Mouse (Mus musculus) intestine, embryonic 14.5 days (tissue): ENCODE data around the gene Fmo2. TPM values are rescaled to one million over a fixed set of nuclear protein-coding genes. Genes with fewer than 3 reads are reported as not detected.

Experiments
- ATAC-seq: fragments of 200-750 bp; cut with Nextera tagmentation; replicated peaks from 2 replicates; pipeline ENCODE4 v1.8.0; 2017; ENCODE audit warnings: low read depth, moderate number of reproducible peaks, moderate TSS enrichment, moderate library complexity; ENCODE audit not compliant: low FRiP score, low TSS enrichment
- DNase-seq: peaks from one replicate; pipeline ENCODE4 v3.0.0-alpha.2; 2018; ENCODE audit warnings: low spot score
- H3K27ac ChIP-seq: fragments of 300-500 bp; sonication (generic); 2 replicates; pipeline ENCODE4 v1.5.1; 2014; ENCODE audit warnings: low read depth, mild to moderate bottlenecking, control low read depth
- H3K27me3 ChIP-seq: fragments of 300-500 bp; sonication (generic); replicated peaks from 2 replicates; pipeline ENCODE4 v1.6.1; 2014; ENCODE audit warnings: low read length, control low read depth; ENCODE audit not compliant: control insufficient read depth, insufficient read depth
- H3K36me3 ChIP-seq: fragments of 300-500 bp; sonication (generic); 2 replicates; pipeline ENCODE4 v1.6.1; 2014; ENCODE audit warnings: low read length, control low read depth; ENCODE audit not compliant: control insufficient read depth, insufficient read depth
- H3K4me1 ChIP-seq: fragments of 300-500 bp; sonication (generic); replicated peaks from 2 replicates; pipeline ENCODE4 v1.6.1; 2014; ENCODE audit warnings: low read length, control low read depth, mixed read lengths; ENCODE audit not compliant: control insufficient read depth, insufficient read depth
- H3K4me2 ChIP-seq: fragments of 300-500 bp; sonication (generic); 2 replicates; pipeline ENCODE4 v1.6.1; 2014; ENCODE audit warnings: low read length
- H3K4me3 ChIP-seq: fragments of 300-500 bp; sonication (generic); 2 replicates; pipeline ENCODE4 v1.5.1; 2014; ENCODE audit warnings: low read depth, low read length, control low read depth, mixed read lengths
- H3K9ac ChIP-seq: fragments of 300-500 bp; sonication (generic); 2 replicates; pipeline ENCODE4 v1.6.1; 2014; ENCODE audit warnings: mild to moderate bottlenecking, low read length
- H3K9me3 ChIP-seq: fragments of 300-500 bp; sonication (generic); 2 replicates; pipeline ENCODE4 v1.6.1; 2016; ENCODE audit warnings: low read length, control low read depth; ENCODE audit not compliant: control insufficient read depth
- WGBS: fragments of 180-500 bp; shearing (Covaris S2); extraction: QIAGEN DNeasy Blood & Tissue Kit; methylation state at CpG from one replicate; pipeline ENCODE4 v1.1.7; 2014; 5-methylcytosine and 5-hydroxymethylcytosine counted together
- polyA plus RNA-seq: library from polyadenylated mRNA; unstranded; fragments of >200 nt; fragmentation: Nextera tagmentation; extraction: Ambion mirVana; gene quantifications from 2 replicates; pipeline ENCODE4 v1.2.1, GENCODE M21; 2014

Fmo2 gene
- polyA plus RNA-seq, 1 experiment from 2014 or later: 1.5 TPM

DNA sequence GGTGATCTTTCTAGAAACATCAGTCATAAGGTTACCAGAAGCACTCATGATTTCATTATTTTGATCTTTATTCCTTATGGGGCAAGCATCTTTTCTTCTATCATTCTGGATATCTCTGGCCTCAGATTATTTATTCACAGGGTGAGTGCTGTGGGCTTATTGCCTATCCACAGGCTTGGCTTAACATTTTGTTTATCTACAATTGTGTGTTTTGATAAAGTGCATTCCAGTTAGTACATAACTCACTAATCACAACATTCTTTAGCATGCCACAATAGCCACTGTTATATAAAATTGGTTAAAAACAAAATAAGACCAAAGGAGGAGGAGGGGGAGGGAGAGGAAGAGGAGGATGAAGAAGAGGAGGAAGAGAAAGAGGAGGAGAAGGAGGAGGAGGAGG lies 13.6 kb upstream of the Fmo2 start:
- ATAC-seq (no peak), DNase-seq (no peak)
- no peak overlapping the region for H3K4me3 ChIP-seq
- H3K4me1 ChIP-seq: no peaks in the 10 kb centered on the region
- no peaks in the 10 kb centered on the region for H3K27me3 ChIP-seq
- H3K27ac ChIP-seq: no peak overlapping the region
- no peaks in the 10 kb centered on the region for H3K36me3 ChIP-seq
- H3K9me3 ChIP-seq: no peaks in the 10 kb centered on the region
- H3K4me2 ChIP-seq: no peak overlapping the region
- no peak overlapping the region for H3K9ac ChIP-seq

DNA sequence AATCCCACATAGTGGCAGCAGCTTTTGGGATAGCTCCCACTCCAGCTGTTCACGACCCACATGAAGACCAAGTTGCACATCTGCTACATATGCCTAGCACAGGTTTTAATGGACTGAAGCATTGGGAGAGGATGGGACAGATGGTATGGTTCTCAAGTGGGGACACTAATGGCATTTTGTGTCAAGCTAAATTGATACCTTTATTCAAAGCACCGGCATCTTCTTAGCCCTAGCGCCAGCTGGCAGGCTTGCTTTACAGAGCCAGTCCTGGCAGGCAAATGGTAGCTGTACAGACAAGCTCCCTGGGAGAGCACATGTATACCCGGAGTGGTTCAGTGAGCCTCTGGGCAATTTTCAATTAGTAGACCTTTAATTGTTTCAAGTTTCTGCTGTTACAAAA lies 3.4 kb upstream of the Fmo2 start:
- ATAC-seq: no peak
- no peaks in the 10 kb centered on the region for H3K9me3 ChIP-seq

DNA sequence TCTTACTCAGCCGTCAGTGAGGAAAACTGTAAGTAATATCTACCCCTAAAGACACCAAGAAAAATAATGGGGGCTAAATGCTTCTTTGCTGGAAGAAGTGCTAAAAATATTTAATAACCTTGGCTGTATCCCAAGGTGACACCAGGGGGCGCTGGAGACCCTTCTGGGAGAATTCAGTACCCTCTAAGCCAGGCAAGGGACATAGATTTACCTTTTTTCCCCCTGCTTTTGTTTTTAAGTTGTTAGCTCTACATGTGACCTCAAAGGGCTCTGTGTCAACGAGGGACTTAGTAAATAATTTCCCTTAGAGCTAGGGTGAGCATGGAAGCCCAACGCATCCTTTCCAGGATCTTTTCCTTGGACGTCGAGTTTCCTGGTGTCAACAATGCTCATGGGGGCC lies 2.6 kb downstream of the Fmo2 start:
- DNase-seq: peak; percentile 87
- no peak for ATAC-seq
- H3K4me3 ChIP-seq: no peak overlapping the region
- H3K36me3 ChIP-seq: no peaks in the 10 kb centered on the region
- WGBS: 43% methylated on average over 6 of the region's 6 CpGs
- 0 out of 2 replicates have a peak, but pooled peaks cover 7% of the 10 kb centered on the region for H3K4me1 ChIP-seq
- H3K9ac ChIP-seq: no peak overlapping the region
- H3K27ac ChIP-seq: no peak overlapping the region
- H3K27me3 ChIP-seq: no peaks in the 10 kb centered on the region
- no peaks in the 10 kb centered on the region for H3K9me3 ChIP-seq
- no peak overlapping the region for H3K4me2 ChIP-seq

More for the DNA sequence above, 3.4 kb upstream of the Fmo2 start:
- 81% methylated on average over 4 of the region's 4 CpGs for WGBS
- Histone ChIP-seq H3K4me2 (no peak overlapping the region), H3K27ac (no peak overlapping the region), H3K9ac (no peak overlapping the region), H3K4me1 (no peaks in the 10 kb centered on the region), H3K4me3 (no peak overlapping the region), H3K27me3 (no peaks in the 10 kb centered on the region), H3K36me3 (no peaks in the 10 kb centered on the region)
- DNase-seq: no peak

DNA sequence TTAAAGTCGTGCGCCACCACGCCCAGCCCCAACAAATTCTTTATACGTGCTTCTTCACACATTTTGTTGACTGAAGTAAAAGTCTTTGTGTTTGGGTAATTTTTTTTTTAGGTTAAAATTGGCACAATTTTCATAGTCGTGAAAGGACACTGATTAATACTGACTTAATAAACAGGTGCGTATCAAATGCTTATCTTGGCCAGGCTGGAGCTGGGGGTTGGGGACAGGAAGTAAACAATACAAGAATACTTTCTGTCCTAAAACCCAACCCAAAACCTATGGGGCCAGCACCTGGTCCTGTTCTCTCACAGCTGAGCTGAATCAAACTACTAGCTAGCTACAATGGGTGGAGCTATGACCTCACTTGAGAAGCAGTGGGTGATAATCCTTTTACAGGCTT lies 5.5 kb downstream of the Fmo2 start:
- Histone ChIP-seq H3K36me3 (no peaks in the 10 kb centered on the region), H3K4me3 (no peak overlapping the region), H3K9me3 (no peaks in the 10 kb centered on the region), H3K27me3 (no peaks in the 10 kb centered on the region), H3K9ac (no peak overlapping the region), H3K27ac (no peak overlapping the region), H3K4me1 (0 out of 2 replicates have a peak, but pooled peaks cover 7% of the 10 kb centered on the region), H3K4me2 (no peak overlapping the region)
- ATAC-seq: no peak
- no peak for DNase-seq
- 86% methylated on average over 6 of the region's 6 CpGs for WGBS

DNA sequence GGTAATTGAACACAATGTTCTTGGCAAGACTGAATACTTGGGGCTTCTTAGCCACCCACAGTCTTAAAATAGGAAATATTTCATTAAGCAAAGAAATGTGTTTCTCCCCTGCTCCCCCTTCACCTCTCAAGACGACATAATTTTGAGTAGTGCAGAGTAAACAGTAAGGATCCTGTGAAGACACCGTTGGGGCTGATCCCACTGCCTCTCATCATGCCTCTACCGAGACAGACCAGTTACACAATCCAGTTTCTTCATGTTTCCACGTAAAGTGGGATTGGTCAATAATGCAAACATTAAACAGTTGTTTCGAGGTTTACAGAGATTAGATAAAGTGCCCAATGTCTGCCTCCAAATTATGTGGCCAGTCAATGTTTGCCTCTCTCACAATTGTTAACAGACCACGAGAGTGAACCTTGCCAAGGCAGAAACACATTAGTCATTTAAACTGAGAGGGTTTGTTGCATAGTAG lies 6.5 kb downstream of the Fmo2 start:
- Histone ChIP-seq H3K4me1 (0 out of 2 replicates have a peak, but pooled peaks cover 7% of the 10 kb centered on the region), H3K4me3 (no peak overlapping the region), H3K4me2 (no peak overlapping the region), H3K27me3 (no peaks in the 10 kb centered on the region), H3K27ac (no peak overlapping the region), H3K36me3 (no peaks in the 10 kb centered on the region), H3K9me3 (no peaks in the 10 kb centered on the region), H3K9ac (no peak overlapping the region)
- ATAC-seq (no peak; the same call in 1 of the 2 replicates), DNase-seq (no peak)
- 28% methylated on average over 6 of the region's 6 CpGs for WGBS

DNA sequence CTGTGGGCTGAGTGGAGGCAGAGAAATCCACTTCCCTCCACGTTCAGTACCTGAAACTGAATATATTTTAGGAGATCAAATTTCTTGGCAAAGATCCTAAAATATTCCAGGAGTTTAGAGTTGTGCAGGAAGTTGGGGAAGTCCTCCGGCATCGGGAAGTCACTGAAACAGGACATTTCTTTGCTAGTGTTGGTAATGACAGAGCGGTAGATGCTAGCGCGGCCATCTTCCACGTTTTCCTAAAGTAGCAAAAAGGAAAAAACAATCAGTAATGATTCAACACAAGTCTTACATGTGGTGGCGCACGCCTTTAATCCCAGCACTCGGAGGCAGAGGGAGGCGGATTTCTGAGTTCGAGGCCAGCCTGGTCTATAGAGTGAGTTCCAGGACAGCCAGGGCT lies 9.9 kb downstream of the Fmo2 start:
- Histone ChIP-seq H3K27ac (no peak overlapping the region), H3K36me3 (no peaks in the 10 kb centered on the region), H3K27me3 (no peaks in the 10 kb centered on the region), H3K9me3 (no peaks in the 10 kb centered on the region), H3K9ac (no peak overlapping the region), H3K4me3 (no peak overlapping the region), H3K4me2 (no peak overlapping the region), H3K4me1 (0 out of 2 replicates have a peak, but pooled peaks cover 7% of the 10 kb centered on the region)
- DNase-seq (no peak), ATAC-seq (no peak)
- 84% methylated on average over 12 of the region's 12 CpGs for WGBS

DNA sequence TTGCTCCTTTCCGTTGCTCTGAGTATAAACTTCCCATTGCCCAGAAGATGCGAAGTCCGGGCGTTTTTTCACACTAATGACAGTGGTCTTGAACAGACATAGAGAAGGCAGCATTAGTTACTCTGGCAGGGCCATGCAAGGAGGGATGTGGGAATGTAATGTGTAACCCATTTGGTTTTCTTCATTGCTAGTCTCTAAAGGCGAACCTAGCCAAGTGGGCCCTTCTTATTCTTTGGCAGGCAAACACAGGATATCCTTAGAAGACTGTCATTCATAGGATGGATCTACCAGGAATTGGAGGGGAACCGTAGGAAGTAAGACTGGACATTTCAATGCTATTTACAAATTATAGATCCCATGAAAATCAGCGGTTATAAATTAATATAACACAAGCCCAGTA lies 10.9 kb downstream of the Fmo2 start:
- no peaks in the 10 kb centered on the region for H3K9me3 ChIP-seq
- no peaks in the 10 kb centered on the region for H3K36me3 ChIP-seq
- H3K4me1 ChIP-seq: 0 out of 2 replicates have a peak, but pooled peaks cover 7% of the 10 kb centered on the region
- WGBS: 90% methylated on average over 7 of the region's 7 CpGs
- DNase-seq (no peak), ATAC-seq (no peak)
- no peak overlapping the region for H3K9ac ChIP-seq
- no peak overlapping the region for H3K27ac ChIP-seq
- H3K27me3 ChIP-seq: no peaks in the 10 kb centered on the region
- no peak overlapping the region for H3K4me2 ChIP-seq
- no peak overlapping the region for H3K4me3 ChIP-seq

DNA sequence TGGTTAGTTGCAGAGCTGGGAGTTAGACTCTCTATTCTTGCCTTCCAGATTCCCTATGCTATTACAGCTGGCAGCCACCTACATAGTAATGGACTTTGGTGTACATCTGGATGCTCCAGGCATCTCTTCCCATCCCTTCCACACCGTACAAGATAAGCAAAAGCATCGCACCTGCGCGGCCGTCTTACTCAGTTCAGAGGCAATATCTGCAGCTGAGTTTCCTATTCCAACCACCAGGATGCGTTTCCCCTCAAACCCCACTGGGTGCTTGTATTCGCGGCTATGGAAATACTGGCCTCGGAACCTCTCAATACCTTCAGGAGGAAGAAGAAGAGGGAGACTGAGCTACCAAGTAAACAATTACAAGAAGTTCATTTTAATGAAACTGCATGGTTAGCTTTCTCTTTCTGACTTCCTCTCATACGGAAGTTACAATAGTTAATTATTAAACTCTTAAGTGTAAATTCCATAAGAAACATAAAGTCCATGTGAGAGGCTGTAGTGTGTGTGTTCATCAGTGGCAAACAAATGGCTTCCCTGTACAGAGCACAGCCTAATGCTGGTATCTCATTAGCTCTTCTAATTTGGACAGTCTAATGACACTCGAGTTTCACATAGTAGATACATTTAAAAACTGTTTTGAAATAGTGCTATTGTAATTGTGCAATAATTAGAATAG lies 12.2 kb downstream of the Fmo2 start:
- Histone ChIP-seq H3K4me2 (no peak overlapping the region), H3K27me3 (no peaks in the 10 kb centered on the region), H3K9ac (no peak overlapping the region), H3K36me3 (no peaks in the 10 kb centered on the region), H3K9me3 (no peaks in the 10 kb centered on the region), H3K4me1 (no peaks in the 10 kb centered on the region), H3K27ac (no peak overlapping the region), H3K4me3 (no peak overlapping the region)
- DNase-seq (no peak), ATAC-seq (0 out of 2 replicates have a peak, but pooled peaks have one; percentile 58)
- WGBS: 82% methylated on average over 11 of the region's 11 CpGs

DNA sequence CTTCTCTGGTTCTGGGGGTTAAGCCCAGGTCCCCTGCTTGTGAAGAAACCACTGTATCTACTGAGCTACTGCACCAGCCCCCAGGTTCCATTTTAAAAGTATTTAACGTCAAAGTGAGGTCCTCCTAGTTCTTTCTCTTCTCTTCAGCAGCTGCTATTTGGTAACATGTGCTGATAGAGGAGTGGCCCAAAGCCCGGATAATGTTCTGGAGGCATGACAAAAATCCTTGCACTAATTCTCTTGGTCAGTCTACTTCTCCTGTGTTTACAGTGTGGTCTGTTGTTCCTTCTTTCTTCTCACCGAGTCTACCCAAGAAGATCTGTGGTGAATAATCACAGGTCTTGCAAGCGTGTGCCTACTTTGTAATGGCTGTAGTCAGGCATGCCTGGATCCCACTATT lies 15.8 kb downstream of the Fmo2 start:
- 79% methylated on average over 4 of the region's 4 CpGs for WGBS
- no peaks in the 10 kb centered on the region for H3K36me3 ChIP-seq
- H3K27me3 ChIP-seq: no peaks in the 10 kb centered on the region
- no peaks in the 10 kb centered on the region for H3K9me3 ChIP-seq
- no peak overlapping the region for H3K9ac ChIP-seq
- H3K4me1 ChIP-seq: no peaks in the 10 kb centered on the region
- H3K27ac ChIP-seq: no peak overlapping the region
- no peak overlapping the region for H3K4me2 ChIP-seq
- DNase-seq (no peak), ATAC-seq (no peak)
- H3K4me3 ChIP-seq: no peak overlapping the region
